Mouse (Mus musculus) liver, postnatal 0 days (tissue): ENCODE measurements around the gene Cnpy1.

Experiments used
- CTCF ChIP-seq: sonication (generic); IDR thresholded peaks from 2 replicates; pipeline ENCODE4 v1.5.1; 2016; ENCODE audit warnings: antibody characterized with exemption, low read depth
- EP300 ChIP-seq: IDR thresholded peaks from 2 replicates; pipeline ENCODE4 v1.6.1; 2016; ENCODE audit warnings: antibody characterized with exemption, low read depth, mild to moderate bottlenecking

DNA sequence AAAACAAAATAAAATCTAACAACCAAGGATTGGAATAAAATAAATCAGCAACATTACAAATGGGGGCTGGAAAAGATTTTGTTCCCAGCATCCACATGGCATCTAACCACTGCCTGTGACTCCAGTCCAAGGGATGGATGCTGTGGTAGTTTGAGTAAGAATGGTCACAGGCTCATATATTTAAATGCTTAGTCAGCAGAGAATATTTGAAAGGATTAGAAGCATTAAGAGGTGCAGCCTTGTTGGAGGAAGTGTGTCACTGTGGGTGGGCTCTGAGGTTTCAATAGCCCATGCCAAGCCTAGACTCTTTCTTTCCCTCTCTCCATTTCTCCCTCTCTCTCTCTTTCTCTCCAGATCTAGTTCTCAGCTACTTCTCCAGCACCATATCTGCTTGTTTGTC, 20.0 kb upstream of the Cnpy1 start:
- no peak for TF ChIP-seq CTCF
- TF ChIP-seq EP300 = no peak
